Mouse (Mus musculus): Measurements from ENCODE around the gene Cd84. TPM values are rescaled to one million over a fixed set of nuclear protein-coding genes. Genes with fewer than 3 reads are reported as not detected.

Gene Cd84
- polyA plus RNA-seq, 1 experiment from 2014 or later = 1.1 TPM

GRCm38 (mm10) chr1:171825462-171825861, 14.0 kb upstream of the Cd84 start:
- no peaks in the 10 kb centered on the region for H3K27me3 ChIP-seq (replicated peaks; ENCODE audit: control insufficient read depth, insufficient read depth, low read length)
- H3K36me3 ChIP-seq (ENCODE audit: control insufficient read depth, insufficient read depth, low read length) = no peaks in the 10 kb centered on the region
- ATAC-seq = no peak
- H3K27ac ChIP-seq (ENCODE audit: low read depth, low read length) = no peak overlapping the region
- no peak overlapping the region for H3K4me2 ChIP-seq (ENCODE audit: low read length)
- 25% methylated on average over 4 of the region's 4 CpGs for WGBS
- no peak overlapping the region for H3K9ac ChIP-seq (ENCODE audit: low read depth, low read length)
- H3K4me1 ChIP-seq (ENCODE audit: control insufficient read depth, insufficient read depth, low read depth, low read length) = no peaks in the 10 kb centered on the region
- no peaks in the 10 kb centered on the region for H3K9me3 ChIP-seq (ENCODE audit: control insufficient read depth, low read length)
- no peak overlapping the region for H3K4me3 ChIP-seq (ENCODE audit: low read length)

- H3K36me3 ChIP-seq (ENCODE audit: control insufficient read depth, insufficient read depth, low read length) = no peaks in the 10 kb centered on the region
These were observed 13.3 kb upstream of the Cd84 start for GRCm38 (mm10) chr1:171826164-171826563.

GRCm38 (mm10) chr1:171827674-171828073, 11.8 kb upstream of the Cd84 start:
- no peak overlapping the region for H3K9ac ChIP-seq (ENCODE audit: low read depth, low read length)
- H3K27ac ChIP-seq (ENCODE audit: low read depth, low read length) = no peak overlapping the region
- H3K27me3 ChIP-seq (replicated peaks; ENCODE audit: control insufficient read depth, insufficient read depth, low read length) = no peaks in the 10 kb centered on the region
- no peak for ATAC-seq
- no peak overlapping the region for H3K4me2 ChIP-seq (ENCODE audit: low read length)
- no peaks in the 10 kb centered on the region for H3K4me1 ChIP-seq (ENCODE audit: control insufficient read depth, insufficient read depth, low read depth, low read length)
- H3K36me3 ChIP-seq (ENCODE audit: control insufficient read depth, insufficient read depth, low read length) = no peaks in the 10 kb centered on the region
- no peak overlapping the region for H3K4me3 ChIP-seq (ENCODE audit: low read length)
- no peaks in the 10 kb centered on the region for H3K9me3 ChIP-seq (ENCODE audit: control insufficient read depth, low read length)

More at GRCm38 (mm10) chr1:171826164-171826563, 13.3 kb upstream of the Cd84 start:
- Histone ChIP-seq H3K4me2 (ENCODE audit: low read length) (no peak overlapping the region), H3K4me3 (ENCODE audit: low read length) (no peak overlapping the region), H3K9me3 (ENCODE audit: control insufficient read depth, low read length) (no peaks in the 10 kb centered on the region), H3K4me1 (ENCODE audit: control insufficient read depth, insufficient read depth, low read depth, low read length) (no peaks in the 10 kb centered on the region), H3K9ac (ENCODE audit: low read depth, low read length) (no peak overlapping the region), H3K27me3 (replicated peaks; ENCODE audit: control insufficient read depth, insufficient read depth, low read length) (no peaks in the 10 kb centered on the region), H3K27ac (ENCODE audit: low read depth, low read length) (no peak overlapping the region)
- no peak for ATAC-seq

- H3K36me3 ChIP-seq (ENCODE audit: control insufficient read depth, insufficient read depth, low read length) = no peaks in the 10 kb centered on the region
- WGBS = 87% methylated on average over 4 of the region's 4 CpGs
These were observed 1.0 kb downstream of the Cd84 start for GRCm38 (mm10) chr1:171840450-171841023.

GRCm38 (mm10) chr1:171845035-171845754, 5.7 kb downstream of the Cd84 start:
- no peak overlapping the region for H3K9ac ChIP-seq (ENCODE audit: low read depth, low read length)
- H3K4me1 ChIP-seq (ENCODE audit: control insufficient read depth, insufficient read depth, low read depth, low read length) = no peaks in the 10 kb centered on the region
- H3K4me3 ChIP-seq (ENCODE audit: low read length) = no peak overlapping the region
- H3K27ac ChIP-seq (ENCODE audit: low read depth, low read length) = no peak overlapping the region
- no peaks in the 10 kb centered on the region for H3K27me3 ChIP-seq (replicated peaks; ENCODE audit: control insufficient read depth, insufficient read depth, low read length)
- no peaks in the 10 kb centered on the region for H3K9me3 ChIP-seq (ENCODE audit: control insufficient read depth, low read length)
- no peak for ATAC-seq
- 73% methylated on average over 5 of the region's 5 CpGs for WGBS
- no peaks in the 10 kb centered on the region for H3K36me3 ChIP-seq (ENCODE audit: control insufficient read depth, insufficient read depth, low read length)
- no peak overlapping the region for H3K4me2 ChIP-seq (ENCODE audit: low read length)

More at GRCm38 (mm10) chr1:171840450-171841023, 1.0 kb downstream of the Cd84 start:
- Histone ChIP-seq H3K27ac (ENCODE audit: low read depth, low read length) (no peak overlapping the region), H3K4me2 (ENCODE audit: low read length) (no peak overlapping the region), H3K4me3 (ENCODE audit: low read length) (no peak overlapping the region), H3K9ac (ENCODE audit: low read depth, low read length) (no peak overlapping the region), H3K4me1 (ENCODE audit: control insufficient read depth, insufficient read depth, low read depth, low read length) (no peaks in the 10 kb centered on the region), H3K27me3 (replicated peaks; ENCODE audit: control insufficient read depth, insufficient read depth, low read length) (no peaks in the 10 kb centered on the region), H3K9me3 (ENCODE audit: control insufficient read depth, low read length) (no peaks in the 10 kb centered on the region)
- ATAC-seq = no peak

GRCm38 (mm10) chr1:171848201-171848600, 8.7 kb downstream of the Cd84 start:
- no peak overlapping the region for H3K27ac ChIP-seq (ENCODE audit: low read depth, low read length)
- no peaks in the 10 kb centered on the region for H3K4me1 ChIP-seq (ENCODE audit: control insufficient read depth, insufficient read depth, low read depth, low read length)

GRCm38 (mm10) chr1:171848757-171849156, 9.3 kb downstream of the Cd84 start:
- Histone ChIP-seq H3K27me3 (replicated peaks; ENCODE audit: control insufficient read depth, insufficient read depth, low read length) (no peaks in the 10 kb centered on the region), H3K4me2 (ENCODE audit: low read length) (no peak overlapping the region), H3K9me3 (ENCODE audit: control insufficient read depth, low read length) (no peaks in the 10 kb centered on the region), H3K9ac (ENCODE audit: low read depth, low read length) (no peak overlapping the region), H3K4me1 (ENCODE audit: control insufficient read depth, insufficient read depth, low read depth, low read length) (no peaks in the 10 kb centered on the region), H3K36me3 (ENCODE audit: control insufficient read depth, insufficient read depth, low read length) (no peaks in the 10 kb centered on the region), H3K4me3 (ENCODE audit: low read length) (no peak overlapping the region), H3K27ac (ENCODE audit: low read depth, low read length) (no peak overlapping the region)
- WGBS = 84% methylated on average over 4 of the region's 4 CpGs
- no peak for ATAC-seq

More at GRCm38 (mm10) chr1:171848201-171848600, 8.7 kb downstream of the Cd84 start:
- Histone ChIP-seq H3K4me3 (ENCODE audit: low read length) (no peak overlapping the region), H3K4me2 (ENCODE audit: low read length) (no peak overlapping the region), H3K36me3 (ENCODE audit: control insufficient read depth, insufficient read depth, low read length) (no peaks in the 10 kb centered on the region), H3K9ac (ENCODE audit: low read depth, low read length) (no peak overlapping the region), H3K27me3 (replicated peaks; ENCODE audit: control insufficient read depth, insufficient read depth, low read length) (no peaks in the 10 kb centered on the region), H3K9me3 (ENCODE audit: control insufficient read depth, low read length) (no peaks in the 10 kb centered on the region)
- ATAC-seq = no peak

GRCm38 (mm10) chr1:171849454-171849853, 10.0 kb downstream of the Cd84 start:
- no peaks in the 10 kb centered on the region for H3K4me1 ChIP-seq (ENCODE audit: control insufficient read depth, insufficient read depth, low read depth, low read length)
- no peak overlapping the region for H3K4me3 ChIP-seq (ENCODE audit: low read length)
- no peak overlapping the region for H3K9ac ChIP-seq (ENCODE audit: low read depth, low read length)
- H3K9me3 ChIP-seq (ENCODE audit: control insufficient read depth, low read length) = no peaks in the 10 kb centered on the region
- no peaks in the 10 kb centered on the region for H3K27me3 ChIP-seq (replicated peaks; ENCODE audit: control insufficient read depth, insufficient read depth, low read length)
- ATAC-seq = no peak
- H3K4me2 ChIP-seq (ENCODE audit: low read length) = no peak overlapping the region
- 91% methylated on average over 5 of the region's 5 CpGs for WGBS
- H3K27ac ChIP-seq (ENCODE audit: low read depth, low read length) = no peak overlapping the region
- H3K36me3 ChIP-seq (ENCODE audit: control insufficient read depth, insufficient read depth, low read length) = no peaks in the 10 kb centered on the region

- no peak overlapping the region for H3K4me2 ChIP-seq (ENCODE audit: low read length)
- no peaks in the 10 kb centered on the region for H3K4me1 ChIP-seq (ENCODE audit: control insufficient read depth, insufficient read depth, low read depth, low read length)
- H3K36me3 ChIP-seq (ENCODE audit: control insufficient read depth, insufficient read depth, low read length) = no peaks in the 10 kb centered on the region
- H3K9ac ChIP-seq (ENCODE audit: low read depth, low read length) = no peak overlapping the region
- H3K9me3 ChIP-seq (ENCODE audit: control insufficient read depth, low read length) = peaks cover 2% of the 10 kb centered on the region; the same call in 1 of the 2 replicates
- ATAC-seq = no peak
- 91% methylated on average over 4 of the region's 4 CpGs for WGBS
- no peaks in the 10 kb centered on the region for H3K27me3 ChIP-seq (replicated peaks; ENCODE audit: control insufficient read depth, insufficient read depth, low read length)
- H3K4me3 ChIP-seq (ENCODE audit: low read length) = no peak overlapping the region
- H3K27ac ChIP-seq (ENCODE audit: low read depth, low read length) = no peak overlapping the region
These were observed 26.0 kb downstream of the Cd84 start for GRCm38 (mm10) chr1:171865467-171865866.

All from hindbrain, embryonic 16.5 days (tissue).